Mouse (Mus musculus) ovary, postnatal 10 days (tissue): ENCODE data around the gene Fstl3.
A peak's percentile ranks its signal among the peaks of the same experiment; 100 is the strongest.

Experiments
- DNase-seq: peaks from one replicate; pipeline ENCODE4 v3.0.0; 2022; ENCODE audit warnings: low spot score

Fstl3 gene

GRCm38 (mm10) chr10:79811736-79812637, 34.9 kb downstream of the Fstl3 start:
- DNase-seq, result peak; percentile 88

GRCm38 (mm10) chr10:79814271-79814842, 37.3 kb downstream of the Fstl3 start:
- DNase-seq, result no peak

GRCm38 (mm10) chr10:79815671-79816494, 38.8 kb downstream of the Fstl3 start:
- no peak for DNase-seq

- DNase-seq, result no peak
Observed at GRCm38 (mm10) chr10:79817111-79817510, 40.0 kb downstream of the Fstl3 start.

GRCm38 (mm10) chr10:79818225-79818624, 41.2 kb downstream of the Fstl3 start:
- no peak for DNase-seq

GRCm38 (mm10) chr10:79819606-79820005, 42.5 kb downstream of the Fstl3 start:
- no peak for DNase-seq

GRCm38 (mm10) chr10:79820277-79820676, 43.2 kb downstream of the Fstl3 start:
- DNase-seq, result no peak

GRCm38 (mm10) chr10:79820782-79821181, 43.7 kb downstream of the Fstl3 start, which contains the start of gene Misp:
Misp (plus strand) TSS chr10:79820989.
- no peak for DNase-seq

- DNase-seq, result no peak
Observed at GRCm38 (mm10) chr10:79821731-79822130, 44.7 kb downstream of the Fstl3 start.

- no peak for DNase-seq
Observed at GRCm38 (mm10) chr10:79822372-79822771, 45.3 kb downstream of the Fstl3 start.

GRCm38 (mm10) chr10:79823011-79823410, 45.9 kb downstream of the Fstl3 start:
- DNase-seq, result no peak

- DNase-seq, result no peak
Observed at GRCm38 (mm10) chr10:79824413-79824812, 47.3 kb downstream of the Fstl3 start.

- DNase-seq, result no peak
Observed at GRCm38 (mm10) chr10:79831583-79831982, 54.5 kb downstream of the Fstl3 start.
